Mouse (Mus musculus): ENCODE results near the gene Kctd15.

Gene Kctd15

GRCm38 (mm10) chr7:34656632-34657031 is at the start of gene Kctd15:
Kctd15 (minus strand) TSS chr7:34656732.
- in situ Hi-C loops (cut with MboI, MseI) = no loop called here

DNA sequence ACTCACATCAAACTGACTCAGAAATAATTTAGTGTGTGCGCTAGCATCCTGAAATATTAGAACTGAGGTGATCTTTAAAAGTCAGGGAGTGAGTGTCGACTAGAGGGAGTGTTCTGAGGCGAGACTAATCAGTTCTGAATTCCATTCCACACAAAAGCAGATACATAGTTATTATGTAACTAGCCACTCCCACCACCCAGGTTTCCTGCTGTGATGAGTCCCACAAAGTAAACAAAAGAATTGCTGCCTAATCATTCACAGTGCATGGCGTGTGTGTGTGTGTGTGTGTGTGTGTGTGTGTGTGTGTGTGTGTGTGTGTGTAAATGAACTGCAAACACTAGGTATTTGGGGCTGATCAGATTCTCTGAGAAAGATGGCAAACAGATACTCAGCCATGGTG is 47.9 kb upstream of the Kctd15 start:
- in situ Hi-C loops (cut with MboI, MseI) = no loop called here

GRCm38 (mm10) chr7:34703437-34703836 is 46.9 kb upstream of the Kctd15 start:
- in situ Hi-C loops (cut with MboI, MseI) = no loop called here

DNA sequence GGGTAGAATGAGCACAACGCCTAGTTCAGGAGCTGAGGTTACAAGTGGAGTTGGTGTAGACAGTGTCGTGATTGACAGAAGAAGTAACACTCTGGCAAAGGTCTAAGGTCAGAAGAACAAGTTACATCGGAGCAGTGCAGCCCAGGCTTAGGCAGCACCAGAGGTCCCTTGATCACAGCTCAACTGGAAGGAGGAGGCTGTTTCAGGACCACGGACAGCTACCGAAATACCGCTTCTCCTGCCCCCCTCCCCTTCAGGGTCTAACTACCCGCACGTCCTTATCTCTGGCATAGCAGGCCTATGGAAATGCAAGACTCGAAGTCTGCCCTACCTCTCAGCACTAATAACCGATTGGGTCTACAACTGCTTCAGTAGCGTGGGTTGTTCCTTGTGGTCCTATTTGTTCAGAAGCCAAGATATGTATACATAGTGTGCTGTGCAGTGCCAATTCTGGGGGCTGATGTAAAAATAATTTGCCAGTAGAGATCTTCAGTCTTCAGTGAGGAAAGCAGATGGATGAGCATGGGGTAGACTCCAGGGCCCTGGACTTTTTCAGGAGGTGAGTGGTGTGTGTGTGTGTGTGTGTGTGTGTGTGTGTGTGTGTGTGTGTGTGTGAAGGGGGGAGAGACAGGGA is 46.3 kb upstream of the Kctd15 start:
- in situ Hi-C loops (cut with MboI, MseI) = no loop called here

- in situ Hi-C loops (cut with MboI, MseI) = no loop called here
These were observed 43.4 kb upstream of the Kctd15 start for GRCm38 (mm10) chr7:34699888-34700287.

DNA sequence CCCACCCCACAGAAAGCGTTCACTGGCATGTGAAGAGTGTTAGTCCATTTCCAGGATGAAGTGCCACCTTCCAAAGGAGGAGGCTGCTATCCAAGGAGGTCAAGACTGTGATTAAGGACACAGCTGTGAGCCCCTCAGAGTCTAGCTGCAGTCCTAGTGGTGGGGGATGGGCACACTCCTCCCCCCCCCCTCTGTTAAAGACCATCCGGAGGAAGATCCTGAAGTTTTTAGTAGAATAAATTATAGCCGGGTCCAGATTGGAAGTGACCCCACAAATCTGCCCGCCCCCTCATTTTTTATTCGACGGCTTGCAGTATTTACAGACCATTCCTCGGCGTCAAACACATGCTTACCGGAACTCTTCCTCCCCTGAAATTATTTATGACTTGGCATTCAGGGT is 41.7 kb upstream of the Kctd15 start:
- in situ Hi-C loops (cut with MboI, MseI) = no loop called here

- in situ Hi-C loops (cut with MboI, MseI) = no loop called here
These were observed 39.6 kb upstream of the Kctd15 start for GRCm38 (mm10) chr7:34696086-34696485.

GRCm38 (mm10) chr7:34694898-34695297 is 38.4 kb upstream of the Kctd15 start:
- in situ Hi-C loops (cut with MboI, MseI) = no loop called here

GRCm38 (mm10) chr7:34693916-34694315 is 37.4 kb upstream of the Kctd15 start:
- in situ Hi-C loops (cut with MboI, MseI) = no loop called here

- in situ Hi-C loops (cut with MboI, MseI) = no loop called here
These were observed 36.5 kb upstream of the Kctd15 start for GRCm38 (mm10) chr7:34693072-34693471.

DNA sequence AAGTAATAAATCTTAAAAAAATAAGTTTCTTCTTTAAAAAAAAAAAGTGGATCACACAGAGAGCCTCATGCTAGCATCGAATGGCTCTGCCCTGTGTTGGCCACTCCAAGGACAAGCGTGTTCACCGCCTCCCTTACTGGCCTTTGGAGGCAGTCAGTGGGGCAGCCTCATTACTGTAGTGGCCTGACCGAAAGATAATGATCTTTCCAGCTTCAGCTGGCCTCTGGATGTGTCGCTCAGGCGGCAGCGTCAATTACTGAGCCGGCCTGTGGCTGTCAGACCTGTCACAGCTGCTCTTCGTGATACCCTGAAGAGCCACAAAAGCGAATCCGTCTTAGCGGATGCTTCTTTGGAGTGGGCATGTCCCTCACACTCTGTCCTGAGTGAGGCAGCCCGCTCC is 33.6 kb upstream of the Kctd15 start:
- in situ Hi-C loops (cut with MboI, MseI) = no loop called here

- in situ Hi-C loops (cut with MboI, MseI) = no loop called here
These were observed 32.5 kb upstream of the Kctd15 start for GRCm38 (mm10) chr7:34689028-34689427.

DNA sequence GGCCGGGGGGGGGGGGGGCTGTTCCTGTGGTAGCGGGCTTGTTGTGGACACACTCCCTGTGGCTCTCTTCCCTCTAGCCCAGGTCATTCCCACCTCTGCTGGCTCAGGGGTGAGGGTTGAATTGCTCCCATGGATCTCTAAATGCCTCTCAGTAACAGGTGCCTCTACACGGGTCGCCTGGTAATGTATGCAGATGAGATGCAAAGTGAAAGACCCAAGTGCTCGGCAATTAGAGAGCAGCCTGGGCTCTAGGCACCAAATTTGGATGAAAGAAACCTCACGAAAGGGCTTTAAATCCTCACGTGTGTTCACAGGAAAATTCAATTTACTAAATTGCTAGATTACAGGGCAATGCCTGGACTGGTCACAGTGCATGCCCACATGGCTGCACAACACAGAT is 29.3 kb upstream of the Kctd15 start:
- in situ Hi-C loops (cut with MboI, MseI) = no loop called here

GRCm38 (mm10) chr7:34685176-34685575 is 28.6 kb upstream of the Kctd15 start:
- in situ Hi-C loops (cut with MboI, MseI) = no loop called here

DNA sequence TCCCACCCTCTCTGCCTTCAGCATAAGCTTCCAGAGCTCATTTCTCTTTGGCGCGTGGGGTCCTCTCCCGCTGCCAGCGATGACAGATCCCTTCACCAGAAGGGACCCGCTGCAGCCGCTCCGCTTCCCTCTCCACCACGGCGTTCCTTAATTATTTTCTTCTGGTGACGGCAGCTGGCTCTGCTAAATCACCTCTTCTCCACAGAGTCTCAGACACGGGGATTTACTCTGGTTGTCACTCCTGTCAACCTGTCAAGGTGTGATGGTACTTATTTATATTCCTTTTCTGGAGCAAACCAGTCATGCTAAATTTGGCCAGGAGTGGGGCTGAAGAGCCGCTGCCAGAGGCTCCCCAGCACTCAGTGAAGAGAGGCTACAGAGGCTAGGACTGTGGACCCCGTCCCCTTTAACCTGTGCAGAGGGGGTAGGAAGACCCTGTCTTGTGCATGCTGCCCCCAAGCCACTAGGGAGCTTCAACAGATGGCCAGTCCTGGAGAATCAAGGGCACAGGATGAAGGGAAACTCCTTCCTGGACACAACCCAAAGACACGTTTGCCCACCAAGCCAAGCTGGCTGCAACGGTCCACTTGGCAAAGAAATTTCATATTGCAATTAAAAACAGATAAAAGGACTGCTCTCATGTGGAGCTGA is 24.4 kb upstream of the Kctd15 start:
- in situ Hi-C loops (cut with MboI, MseI) = no loop called here

GRCm38 (mm10) chr7:34679886-34680285 is 23.4 kb upstream of the Kctd15 start:
- in situ Hi-C loops (cut with MboI, MseI) = loop anchor here (10.0 kb wide), 2 partner anchors 425 to 495 kb away; partner anchors contain the start of gene Gm6096

- in situ Hi-C loops (cut with MboI, MseI) = loop anchor here (10.0 kb wide), 2 partner anchors 421 to 499 kb away; partner anchors contain the start of gene Gm6096
These were observed 19.4 kb upstream of the Kctd15 start for GRCm38 (mm10) chr7:34675831-34676514.

- in situ Hi-C loops (cut with MboI, MseI) = loop anchor here (10.0 kb wide), 2 partner anchors 420 to 500 kb away; partner anchors contain the start of gene Gm6096
These were observed 18.7 kb upstream of the Kctd15 start for GRCm38 (mm10) chr7:34675120-34675790.

- in situ Hi-C loops (cut with MboI, MseI) = loop anchor here (5.0 to 10.0 kb wide), 3 partner anchors 271 to 502 kb away; partner anchors contain the start of gene Gm6096
These were observed 16.4 kb upstream of the Kctd15 start for GRCm38 (mm10) chr7:34672916-34673315.

- in situ Hi-C loops (cut with MboI, MseI) = loop anchor here (5.0 to 10.0 kb wide), 3 partner anchors 270 to 503 kb away; partner anchors contain the start of gene Gm6096
These were observed 15.4 kb upstream of the Kctd15 start for GRCm38 (mm10) chr7:34671911-34672310.

DNA sequence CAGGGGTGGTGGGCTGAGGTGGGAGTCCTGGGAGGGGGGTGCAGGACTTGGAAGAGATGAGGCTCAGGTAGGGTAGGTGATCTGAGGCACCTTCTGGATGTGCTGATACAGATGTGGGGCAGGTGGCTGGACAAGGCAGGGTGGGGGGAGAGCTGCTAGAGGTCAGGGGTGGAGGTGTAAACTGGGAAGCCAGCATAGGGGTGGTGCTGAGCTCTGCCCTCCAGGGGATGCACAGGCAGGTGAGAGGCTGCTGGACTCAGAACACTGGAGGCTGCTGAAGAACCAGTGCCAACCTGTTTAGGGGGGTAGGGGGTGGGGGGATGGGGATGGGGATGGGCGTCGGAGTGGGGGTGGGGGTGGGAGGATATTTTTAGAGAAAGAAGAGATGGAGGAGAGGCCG is 14.2 kb upstream of the Kctd15 start:
- in situ Hi-C loops (cut with MboI, MseI) = loop anchor here (5.0 to 10.0 kb wide), 3 partner anchors 268 to 504 kb away; partner anchors contain the start of gene Gm6096

DNA sequence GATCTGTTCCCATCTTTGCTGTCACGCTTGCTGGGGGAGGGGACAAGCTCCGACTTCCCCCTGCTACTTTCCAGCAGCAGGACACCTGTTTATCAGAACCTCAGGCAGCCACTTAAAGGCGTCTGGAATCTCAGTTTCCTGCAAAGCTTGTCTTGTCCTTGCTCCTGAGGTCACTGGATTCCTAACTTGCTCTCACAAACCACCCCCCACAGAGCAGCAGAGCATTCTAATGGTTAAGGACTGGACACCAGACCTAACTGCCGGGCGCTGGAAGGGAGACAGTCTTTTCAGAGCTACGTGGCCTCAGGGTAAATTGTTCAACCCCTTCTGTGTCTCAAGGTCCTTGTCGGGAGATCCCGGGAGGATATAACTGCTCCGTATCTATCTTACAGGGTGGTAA is 12.8 kb upstream of the Kctd15 start:
- in situ Hi-C loops (cut with MboI, MseI) = no loop called here
